Mouse (Mus musculus) adrenal gland, adult 18-20 months (tissue): ENCODE measurements around the gene Fbxo28. TPM values are rescaled to one million over a fixed set of nuclear protein-coding genes. Genes with fewer than 3 reads are reported as not detected.

Experiments used
- DNase-seq, 2 experiments: peaks; one replicate each; pipeline ENCODE4 v3.0.0; 2021 to 2022; ENCODE audit warnings: low spot score in 2 of 2
- long read RNA-seq, 2 experiments: library from polyadenylated mRNA; stranded (forward); transcript quantifications; one replicate each; pipeline ENCODE4 v2.0.0; 2021
- total RNA-seq, 2 experiments: library from RNA; stranded (reverse); gene quantifications; 1 replicate in 1 of 2; 2 replicates in 1 of 2; pipeline ENCODE4 v1.2.3; 2021

Fbxo28 gene
- total RNA-seq, result 10 to 100 TPM; 35.2 to 50.7 TPM
- long read RNA-seq, experiment 1, full-length matches to known transcripts, result 22 of 22 reads
- long read RNA-seq, experiment 1, partial matches to known transcripts, result 0 of 22 reads
- long read RNA-seq, experiment 1, other reads (novel, unspliced or antisense), result 0 of 22 reads
- long read RNA-seq, experiment 2, full-length matches to known transcripts, result 46 of 54 reads
- long read RNA-seq, experiment 2, partial matches to known transcripts, result 0 of 54 reads
- long read RNA-seq, experiment 2, other reads (novel, unspliced or antisense), result 8 of 54 reads

DNA sequence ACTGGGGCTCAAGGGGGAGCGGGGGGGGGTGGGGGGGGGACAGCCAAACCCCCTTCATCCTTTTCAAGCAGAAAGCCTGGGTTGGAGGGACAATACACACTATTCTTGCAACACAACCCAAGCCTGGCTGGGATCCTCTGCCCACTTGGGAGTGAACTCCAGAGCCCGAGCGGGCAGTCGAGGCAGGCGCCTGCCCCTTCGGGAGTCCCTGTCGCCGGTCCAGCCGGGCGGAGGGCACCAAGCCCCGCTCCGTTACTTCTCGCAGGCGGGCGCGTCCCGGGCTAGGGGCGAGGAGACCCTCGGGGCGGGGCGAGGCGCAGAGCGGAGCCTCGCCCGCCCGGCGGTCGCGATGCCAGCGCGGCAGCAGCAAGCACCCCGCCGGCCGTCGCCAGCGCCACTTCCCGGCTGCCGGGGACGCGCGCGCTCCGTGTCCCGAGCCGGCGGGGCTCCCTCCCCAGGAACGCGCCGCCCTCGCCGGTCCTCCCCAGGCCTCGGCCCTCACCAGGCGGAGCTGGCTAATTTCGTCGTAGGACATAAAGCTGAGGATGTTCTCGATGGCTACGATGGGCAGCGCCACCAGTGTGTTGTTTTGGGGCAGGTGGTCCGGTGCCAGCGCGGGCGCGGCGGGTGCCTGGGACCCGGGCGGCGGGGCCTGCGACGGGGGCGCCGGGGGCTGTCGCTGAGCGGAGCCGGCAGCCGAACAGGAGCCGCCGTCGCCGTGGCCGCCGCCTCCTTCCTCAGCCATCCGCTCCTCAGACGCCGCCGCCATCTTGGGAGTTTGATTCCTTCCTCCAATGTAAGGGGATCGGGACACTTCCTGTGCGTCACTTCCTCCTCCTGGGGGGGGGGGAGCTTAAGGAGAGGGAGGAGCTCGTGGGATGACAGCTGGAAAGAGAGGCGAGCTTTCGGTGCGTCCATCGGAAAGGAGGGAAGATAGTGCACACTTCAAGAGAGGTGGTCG, at the start of gene Fbxo28:
Fbxo28 (minus strand) TSS at position 809 of the 961 bp plus-strand sequence.
- peak; percentile 79 for DNase-seq

DNA sequence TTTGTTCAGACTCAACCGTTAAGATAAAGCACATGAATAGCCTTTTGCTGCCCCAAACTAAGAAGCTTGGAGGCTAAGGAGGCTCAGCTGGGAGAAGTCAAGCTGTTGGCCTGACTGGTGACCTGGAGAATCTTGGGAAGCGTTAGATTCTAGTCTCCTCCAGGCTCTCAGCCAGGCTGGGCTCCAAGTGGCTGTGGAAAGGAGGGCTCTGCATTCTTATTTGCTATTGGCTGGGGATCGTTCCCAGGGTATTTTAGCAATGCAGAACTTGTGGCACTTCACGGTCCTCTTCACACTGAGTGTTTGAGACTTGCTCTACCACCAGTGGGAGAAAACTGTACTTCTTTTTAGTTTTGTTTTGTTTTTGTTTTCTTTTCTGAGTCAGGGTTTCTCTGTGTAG, 47.3 kb upstream of the Fbxo28 start:
- no peak for DNase-seq

DNA sequence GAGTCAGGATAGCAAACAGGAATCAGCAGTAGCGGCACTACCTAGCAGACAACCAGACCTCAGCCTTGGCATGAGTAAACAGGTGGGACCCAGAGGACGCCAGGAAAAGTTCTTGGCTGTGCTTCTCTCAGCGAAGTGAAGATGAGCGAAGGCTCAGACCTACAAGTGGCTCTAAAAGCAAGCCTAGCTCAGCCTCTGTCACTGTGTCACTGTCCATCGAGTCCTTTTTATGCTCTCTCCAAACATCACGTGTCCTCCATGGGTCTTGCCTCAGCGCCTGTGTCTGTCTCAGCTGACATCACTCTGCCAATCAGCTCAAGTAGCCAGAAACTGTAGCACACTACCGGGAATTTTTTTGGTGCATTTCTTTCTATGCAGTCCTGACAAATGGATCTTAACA, 45.0 kb upstream of the Fbxo28 start:
- DNase-seq, result no peak

DNA sequence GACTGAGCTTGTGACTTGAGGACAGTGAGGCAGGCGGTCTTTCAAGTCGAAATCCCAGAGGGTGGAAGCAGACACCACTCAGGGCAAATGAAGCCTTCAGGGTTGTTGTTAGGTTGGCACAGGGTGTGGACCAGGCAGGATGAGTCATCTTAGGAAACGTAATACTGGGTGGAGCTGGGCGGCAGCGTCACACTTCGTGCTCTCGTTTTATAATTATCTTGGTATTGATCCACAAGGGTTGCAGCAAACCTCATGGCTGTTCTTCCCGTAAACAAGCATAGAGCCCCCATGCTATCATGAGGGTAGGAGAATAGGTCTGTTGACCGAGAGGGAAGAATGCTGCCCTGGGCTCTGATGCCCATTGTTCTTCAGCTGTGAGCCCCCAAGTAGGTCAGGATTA, 41.7 kb upstream of the Fbxo28 start:
- DNase-seq, result no peak

DNA sequence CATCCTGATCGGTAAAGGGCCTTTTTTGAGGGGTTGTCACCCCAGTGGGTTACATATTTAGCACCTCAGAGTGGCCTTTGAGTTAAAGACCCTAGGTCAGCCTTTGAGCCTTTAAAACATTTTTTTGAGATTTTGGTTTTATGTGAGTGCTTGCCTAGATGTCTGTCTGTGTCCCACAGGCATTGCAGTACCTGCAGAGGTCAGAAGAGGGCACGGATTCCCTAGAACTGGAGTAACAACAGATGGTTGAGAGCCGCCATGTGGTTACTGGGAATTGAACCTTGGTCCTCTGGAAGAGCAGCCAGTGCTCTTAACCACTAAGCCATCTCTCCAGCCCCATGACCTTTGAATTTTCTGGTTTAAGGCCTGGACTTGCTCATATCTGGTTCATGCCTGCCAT, 39.9 kb upstream of the Fbxo28 start:
- no peak for DNase-seq

DNA sequence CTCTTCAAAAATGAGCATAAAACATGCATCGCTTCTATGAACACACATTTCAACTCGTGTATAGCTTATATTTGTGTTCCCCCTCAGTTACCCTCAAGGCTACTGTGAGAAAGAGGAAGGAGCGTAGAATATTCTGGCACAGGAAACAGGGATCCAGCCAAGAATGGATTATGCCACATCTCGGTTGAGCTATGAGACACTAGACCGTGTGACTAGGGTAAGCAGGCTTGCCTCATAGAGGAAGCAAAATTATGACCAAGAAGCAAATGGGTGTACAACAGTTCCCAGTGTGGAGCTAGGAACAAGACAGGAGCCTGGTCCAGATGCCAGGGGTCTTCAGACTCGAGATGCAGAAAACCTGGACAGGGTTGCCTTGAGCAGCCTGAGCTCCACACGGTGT, 39.3 kb upstream of the Fbxo28 start:
- no peak for DNase-seq

DNA sequence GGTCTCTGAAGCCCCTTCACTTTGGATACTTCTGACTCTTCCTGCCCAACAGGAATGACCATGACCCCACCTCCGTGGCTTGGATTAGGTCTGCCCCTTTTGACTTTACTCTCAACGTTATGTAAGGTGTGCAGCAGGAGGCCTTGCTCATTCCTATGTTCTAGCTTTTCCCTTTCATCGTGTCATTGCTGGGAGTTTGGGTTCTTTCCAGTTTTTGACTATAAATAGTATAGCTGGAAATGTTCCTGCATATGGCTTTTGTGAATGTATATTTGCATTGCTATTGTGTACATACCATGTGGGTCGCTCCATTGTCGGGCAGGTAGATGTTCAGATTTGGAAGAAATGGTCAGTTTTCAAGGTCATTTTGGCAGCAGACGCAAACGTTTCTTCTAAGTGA, 37.4 kb upstream of the Fbxo28 start:
- no peak for DNase-seq

DNA sequence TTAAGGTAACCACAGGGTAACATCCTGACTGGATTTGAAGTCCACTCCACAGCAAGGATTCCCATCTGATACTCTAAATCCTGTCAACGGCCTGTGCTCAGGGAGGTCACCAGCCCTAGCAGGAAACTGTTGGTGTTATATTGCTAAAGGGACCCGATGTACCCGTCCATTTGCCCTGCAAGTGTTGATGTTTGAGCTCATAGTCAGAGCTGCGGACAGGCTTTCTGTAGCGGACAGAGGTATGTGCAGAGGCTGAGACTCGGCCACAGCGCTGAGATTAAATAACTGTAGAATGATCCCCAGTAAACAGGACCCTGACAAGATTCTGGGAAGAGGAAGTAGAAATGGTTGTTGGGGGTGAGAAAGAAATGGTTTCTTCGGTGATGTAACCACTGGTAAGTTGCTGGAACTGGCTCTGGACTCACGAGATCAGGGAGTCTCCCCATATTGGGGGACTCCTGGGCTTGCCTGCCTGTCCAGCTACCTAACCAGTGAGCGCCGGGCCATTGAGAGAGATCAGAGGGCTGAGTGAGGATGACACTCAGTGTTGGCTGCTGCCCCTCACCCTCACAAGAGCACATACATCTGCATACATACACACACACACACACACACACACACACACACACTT, 36.9 kb upstream of the Fbxo28 start:
- DNase-seq, result no peak

DNA sequence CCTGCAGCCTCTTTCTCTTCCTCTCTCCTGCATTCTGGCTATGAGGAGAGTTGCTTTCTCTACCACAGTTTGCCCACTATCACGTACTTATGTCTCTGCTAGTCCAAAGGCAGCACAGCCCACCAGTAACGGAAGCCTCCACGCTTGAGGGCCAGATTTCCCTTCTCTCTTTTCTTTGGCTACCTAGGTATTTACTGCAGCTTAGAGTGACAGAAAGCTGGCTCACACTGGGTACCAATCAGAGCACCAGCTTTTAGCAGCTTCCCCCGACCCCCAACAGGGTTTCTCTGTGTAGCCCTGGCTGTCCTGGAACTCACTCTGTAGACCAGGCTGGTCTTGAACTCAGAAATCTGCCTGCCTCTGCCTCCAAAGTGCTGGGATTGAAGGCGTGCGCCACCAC, 36.1 kb upstream of the Fbxo28 start:
- no peak for DNase-seq

DNA sequence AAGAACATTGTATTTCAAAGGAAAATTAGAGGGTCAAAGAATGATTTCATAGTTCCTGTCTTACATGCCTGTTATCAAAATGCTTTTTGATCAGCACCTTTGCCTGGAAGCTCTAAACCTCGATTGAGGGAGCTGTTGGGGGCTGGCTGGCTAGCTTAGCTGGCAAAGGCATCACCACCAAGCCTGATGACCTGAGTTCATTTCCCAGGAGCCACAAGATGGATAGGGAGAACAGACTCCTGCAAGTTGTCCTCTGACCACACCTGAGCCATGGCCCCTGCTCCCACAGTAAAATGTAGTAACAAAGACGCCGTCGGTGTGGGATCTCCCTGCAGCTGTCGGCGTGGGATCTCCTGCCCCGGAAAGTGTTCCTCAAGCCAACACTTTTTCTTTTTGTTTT, 35.4 kb upstream of the Fbxo28 start:
- DNase-seq, result no peak

DNA sequence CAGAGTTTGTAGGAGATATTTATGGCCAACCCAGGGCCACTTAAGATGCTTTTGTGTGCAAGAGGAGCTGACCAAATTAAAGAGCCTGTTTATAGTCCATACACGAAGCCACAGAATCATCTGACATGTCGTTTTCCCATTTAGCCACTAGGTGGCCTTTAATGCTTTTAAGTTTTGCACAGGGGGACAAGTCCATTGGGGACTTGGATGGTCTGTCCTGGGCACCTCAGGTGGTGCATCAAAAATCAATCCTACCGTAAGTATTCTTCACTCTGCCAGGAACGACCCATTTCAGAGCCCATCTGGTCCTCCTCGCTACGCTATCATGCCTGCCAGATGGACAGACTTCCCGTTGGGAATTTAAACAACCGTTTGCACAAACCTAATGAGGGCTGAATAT, 34.8 kb upstream of the Fbxo28 start:
- peak in 1 of 2 experiments; percentile 7 for DNase-seq

DNA sequence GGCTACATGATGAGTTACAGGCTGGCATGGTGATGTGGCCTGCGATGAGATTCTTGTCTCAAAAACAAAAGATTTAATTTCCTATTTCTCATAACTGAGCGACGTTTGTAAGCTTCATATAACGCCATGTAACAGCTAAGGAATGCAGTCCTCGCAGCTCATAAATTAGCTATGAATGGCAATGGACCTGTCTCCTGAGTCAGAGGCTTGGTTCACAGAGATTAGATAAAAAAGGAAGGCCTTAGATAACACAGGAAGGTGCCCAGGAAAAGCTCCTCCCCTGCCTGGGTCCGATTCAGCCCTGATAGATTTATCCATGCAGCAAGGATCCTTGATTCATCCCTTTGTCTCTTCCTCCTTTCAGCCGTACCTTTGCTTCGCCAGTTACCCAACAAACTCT, 30.5 kb upstream of the Fbxo28 start:
- peak in 1 of 2 experiments; percentile 14 for DNase-seq

DNA sequence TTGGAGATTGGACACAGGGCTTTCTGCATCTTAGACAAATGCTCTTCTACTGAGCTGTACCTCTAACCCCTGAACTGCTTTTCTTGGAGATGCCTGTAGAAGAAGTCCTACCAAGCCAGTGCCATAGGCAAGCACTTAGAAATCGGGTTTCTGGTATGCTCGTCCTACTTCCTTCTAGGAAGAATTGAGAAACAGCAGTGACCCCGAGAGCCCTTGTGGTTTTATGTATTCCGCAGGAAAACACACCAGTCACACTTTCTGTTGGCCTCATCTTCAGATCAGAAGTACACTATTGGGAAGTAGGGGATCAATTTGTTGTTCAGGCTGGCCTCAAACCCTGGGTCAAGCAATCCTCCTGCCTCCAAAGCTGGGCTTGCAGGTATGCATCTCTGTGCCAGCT, 28.0 kb upstream of the Fbxo28 start:
- no peak for DNase-seq

DNA sequence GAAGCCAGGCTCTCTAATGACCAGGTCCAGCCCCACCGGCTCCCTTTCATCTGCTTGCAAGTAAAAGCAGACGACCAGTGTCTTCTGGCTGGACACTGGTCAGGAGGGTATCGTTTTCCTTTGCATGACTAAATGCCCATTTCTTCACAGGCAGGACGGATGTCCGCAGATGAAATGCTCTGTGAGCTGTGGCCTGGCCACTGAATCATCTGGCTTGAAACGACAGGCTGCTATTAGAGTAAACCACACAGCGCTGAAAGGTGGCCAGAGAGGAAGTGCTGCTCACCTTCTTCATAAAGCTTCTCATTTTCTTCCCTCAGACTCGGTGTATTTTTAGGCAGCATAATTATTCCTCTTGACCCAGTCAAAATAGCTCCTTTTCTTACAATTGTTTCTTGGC, 27.4 kb upstream of the Fbxo28 start:
- DNase-seq, result no peak

DNA sequence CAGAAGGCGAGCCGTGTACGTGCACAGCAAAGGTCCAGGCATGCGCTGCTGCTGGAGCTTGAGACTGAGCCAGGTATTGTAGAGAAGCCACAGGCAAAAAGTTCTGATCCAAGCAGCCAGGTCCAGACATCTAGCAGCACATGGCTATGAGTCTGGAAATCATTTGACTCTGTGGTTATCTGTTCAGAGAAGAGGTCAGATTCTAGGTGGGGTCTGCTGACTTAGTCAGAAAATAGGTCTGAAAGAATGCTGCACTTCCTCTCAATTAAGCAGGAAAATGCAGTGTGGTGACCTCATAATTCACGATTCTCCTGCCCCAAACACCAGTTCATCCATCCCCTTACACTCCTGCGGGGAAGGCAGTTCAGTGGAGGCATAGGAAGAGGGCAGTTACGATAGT, 26.9 kb upstream of the Fbxo28 start:
- DNase-seq, result no peak

DNA sequence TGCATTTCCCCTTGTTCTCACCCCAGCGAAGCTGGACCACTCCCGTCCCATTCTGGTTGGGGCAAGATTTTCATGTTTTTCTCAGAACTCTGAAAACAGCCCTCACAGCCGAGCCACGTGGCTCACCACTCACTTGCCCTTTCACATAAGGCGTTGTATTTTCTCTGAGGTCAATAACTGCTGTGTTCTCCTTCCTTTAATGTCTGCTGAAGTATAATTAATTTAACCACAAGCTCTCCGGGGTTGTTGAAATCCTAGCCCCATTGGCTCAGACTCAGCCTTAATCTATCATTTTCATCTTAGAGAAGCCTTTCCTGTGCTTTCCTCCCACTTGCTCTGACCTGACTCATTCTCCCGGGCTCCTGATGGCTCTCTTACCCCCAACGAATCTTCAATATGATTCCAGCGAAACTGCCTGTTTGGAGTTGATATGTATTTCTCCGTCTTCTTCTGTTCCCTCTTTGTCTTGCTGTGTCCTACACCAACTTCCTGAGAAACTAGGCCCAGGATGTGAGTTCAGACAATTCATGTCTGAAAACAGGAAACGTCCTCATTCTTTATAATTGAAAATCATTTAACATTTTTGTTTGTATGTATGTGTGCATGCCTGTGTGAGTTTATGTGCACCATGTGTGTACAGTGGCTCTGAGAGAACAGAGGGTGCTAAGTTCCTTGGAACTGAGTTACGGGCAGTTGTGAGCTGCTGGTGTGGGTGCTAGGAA, 22.4 kb upstream of the Fbxo28 start:
- no peak for DNase-seq

DNA sequence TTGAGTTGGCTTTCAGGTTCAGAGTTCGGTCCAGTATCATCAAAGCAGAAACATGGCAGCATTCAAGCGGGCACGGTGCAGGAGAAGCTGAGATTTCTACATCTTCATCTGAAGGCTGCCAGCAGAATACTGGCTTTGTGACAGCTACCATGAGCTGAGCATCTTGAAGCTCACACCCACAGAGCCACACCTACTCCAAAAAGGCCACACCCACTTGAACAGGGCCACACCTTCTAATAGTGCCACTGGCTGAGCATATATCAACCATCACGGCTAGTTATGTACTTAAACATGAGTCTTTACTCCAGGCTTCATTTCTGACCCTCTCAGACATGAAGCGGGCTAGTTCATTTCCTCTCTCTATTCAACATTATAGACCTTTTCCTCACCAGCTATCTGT, 21.3 kb upstream of the Fbxo28 start:
- DNase-seq, result no peak

DNA sequence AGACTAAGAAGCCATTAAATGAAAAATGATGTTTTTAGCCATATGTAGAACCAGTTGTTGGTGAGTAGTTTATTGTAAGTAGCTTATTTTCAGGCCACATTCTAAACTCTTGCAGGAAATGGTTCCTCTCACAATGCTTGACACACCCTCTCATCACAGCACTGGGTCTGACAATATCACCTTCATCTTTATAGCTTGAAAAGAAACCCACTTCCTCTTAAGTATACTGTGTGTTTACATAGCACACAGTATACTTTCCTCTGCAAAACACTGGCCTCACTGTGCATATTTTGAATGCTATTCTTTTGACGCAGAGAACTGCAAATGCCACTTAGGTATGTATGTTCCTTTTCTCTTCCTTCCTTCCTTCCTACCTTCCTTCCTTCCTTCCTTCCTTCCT, 16.7 kb upstream of the Fbxo28 start:
- no peak for DNase-seq

DNA sequence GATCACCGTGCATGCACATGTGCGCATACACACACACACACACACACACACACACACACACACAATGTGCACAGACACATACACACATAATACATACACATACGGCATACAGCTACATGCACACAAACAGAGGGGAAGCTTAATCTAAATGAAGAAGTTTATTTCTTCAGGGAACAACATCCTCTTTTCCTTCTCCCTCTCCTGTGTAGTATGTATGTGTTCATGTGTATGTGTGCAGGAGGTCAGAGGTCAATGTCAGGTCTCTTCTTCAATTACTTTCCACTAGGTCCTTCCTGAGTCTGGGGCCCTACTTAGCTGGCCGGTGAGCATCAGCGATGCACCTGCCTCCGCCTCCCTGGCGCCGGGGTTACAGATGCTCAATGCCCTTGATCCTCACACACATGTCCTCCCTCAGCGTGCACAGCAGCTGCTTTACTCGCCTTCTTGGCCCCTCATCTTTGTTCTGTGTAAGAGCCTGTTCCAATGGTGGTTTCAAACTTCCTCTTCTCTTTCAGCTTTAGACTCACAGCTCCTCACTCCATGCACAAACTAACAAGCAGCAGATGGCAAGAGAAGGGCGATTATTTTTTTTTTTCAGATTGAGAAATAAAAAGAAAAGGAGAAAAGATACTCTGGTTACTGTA, 13.2 kb upstream of the Fbxo28 start:
- no peak for DNase-seq

DNA sequence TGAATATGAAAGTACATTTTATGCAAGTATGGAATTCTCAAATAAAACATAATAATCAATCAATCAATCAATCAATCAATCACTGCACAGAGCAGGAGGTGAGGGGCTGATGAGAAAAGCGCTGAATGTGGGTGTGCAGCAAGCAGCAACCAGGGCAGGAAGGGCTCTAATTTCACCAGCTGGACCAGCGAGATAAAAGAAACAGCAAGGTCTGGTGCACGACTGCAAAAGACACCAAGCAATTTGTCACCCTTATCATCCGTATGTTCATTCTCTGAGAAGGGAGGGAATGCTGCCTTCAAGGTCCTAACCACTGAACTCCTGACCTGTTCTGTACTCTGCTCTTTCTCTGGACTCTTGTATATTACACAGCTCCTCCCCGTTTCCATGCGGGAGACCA, 8.1 kb upstream of the Fbxo28 start:
- DNase-seq, result no peak

DNA sequence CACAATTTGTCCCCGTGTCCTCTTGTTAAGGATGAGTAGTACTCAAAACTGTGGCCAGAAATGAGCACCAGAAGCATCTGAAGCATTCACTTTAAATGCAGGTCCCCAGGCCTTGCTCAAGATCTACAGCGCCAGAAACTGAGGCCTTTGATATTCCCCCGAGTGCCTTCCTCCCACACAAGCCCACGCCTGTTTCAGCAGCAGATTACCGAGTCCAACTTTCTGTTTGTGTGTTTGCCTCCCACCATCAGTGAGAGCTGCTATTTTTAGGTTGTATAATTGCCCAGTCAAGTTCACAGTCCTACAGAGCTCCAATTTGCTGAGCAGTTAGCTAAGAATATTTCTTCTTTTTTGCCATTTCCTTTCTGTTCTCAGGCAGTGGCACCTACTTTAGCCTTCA, 5.1 kb upstream of the Fbxo28 start:
- DNase-seq, result no peak
